Mouse (Mus musculus) embryonic stem cell, embryonic (primary cell): ENCODE results near the gene Nfkb2.

ENCODE experiments used
- CTCF ChIA-PET, 4 experiments: fragments of 300-600 bp in 2 of 4; fragments of 350-600 bp in 2 of 4; sonication (Branson Sonifier 250); formaldehyde crosslinking; loops; one replicate each; lab custom pipeline; 2022; ENCODE audit warnings: inconsistent platforms in 2 of 4; lab: Charles Lee
- POLR2A ChIA-PET, 4 experiments: fragments of 300-600 bp in 2 of 4; fragments of 350-600 bp in 2 of 4; sonication (Branson Sonifier 250); formaldehyde crosslinking; loops; one replicate each; lab custom pipeline; 2022; ENCODE audit warnings: antibody characterized with exemption in 4 of 4, inconsistent platforms in 1 of 4; lab: Charles Lee

The Nfkb2 gene

DNA sequence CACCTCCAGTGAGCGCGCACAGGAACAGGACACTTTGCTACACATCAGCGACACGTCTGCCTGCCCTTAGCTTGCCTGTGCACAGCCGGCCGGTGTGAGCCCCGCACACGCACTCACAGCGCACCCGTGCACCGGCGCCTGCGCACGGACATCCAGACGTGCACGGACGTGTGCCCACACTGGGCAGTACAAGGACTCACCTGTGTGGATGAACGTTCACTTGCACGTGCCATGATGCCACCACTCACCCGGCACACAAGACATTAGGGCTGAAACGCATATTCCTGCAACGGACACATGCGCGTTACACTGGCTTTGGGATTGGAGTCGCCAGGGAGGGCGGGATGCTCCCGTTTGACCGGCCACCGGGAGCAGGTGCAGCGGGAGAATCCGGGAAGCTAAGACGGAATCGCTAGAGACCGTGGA, 801 bp downstream of the Nfkb2 start:
- ChIA-PET POLR2A (interaction anchor here in 3 of 4 experiments (0.9 to 3.2 kb wide), 25 partner anchors 10 to 268 kb away, joined by 3 to 16 read pairs (median 5); partner anchors contain the start of genes Fbxl15 (in 3 of the 3), Gbf1 (in 1 of the 3), Nolc1 (in 1 of the 3) and Pitx3 (in 1 of the 3)), CTCF (interaction anchor here (0.5 to 2.1 kb wide), 40 partner anchors 10 to 265 kb away, joined by 3 to 18 read pairs (median 5); partner anchors contain the start of genes Fbxl15 (in 2 of the 4), Actr1a (in 1 of the 4), Elovl3 (in 1 of the 4) and Gbf1 (in 1 of the 4))

DNA sequence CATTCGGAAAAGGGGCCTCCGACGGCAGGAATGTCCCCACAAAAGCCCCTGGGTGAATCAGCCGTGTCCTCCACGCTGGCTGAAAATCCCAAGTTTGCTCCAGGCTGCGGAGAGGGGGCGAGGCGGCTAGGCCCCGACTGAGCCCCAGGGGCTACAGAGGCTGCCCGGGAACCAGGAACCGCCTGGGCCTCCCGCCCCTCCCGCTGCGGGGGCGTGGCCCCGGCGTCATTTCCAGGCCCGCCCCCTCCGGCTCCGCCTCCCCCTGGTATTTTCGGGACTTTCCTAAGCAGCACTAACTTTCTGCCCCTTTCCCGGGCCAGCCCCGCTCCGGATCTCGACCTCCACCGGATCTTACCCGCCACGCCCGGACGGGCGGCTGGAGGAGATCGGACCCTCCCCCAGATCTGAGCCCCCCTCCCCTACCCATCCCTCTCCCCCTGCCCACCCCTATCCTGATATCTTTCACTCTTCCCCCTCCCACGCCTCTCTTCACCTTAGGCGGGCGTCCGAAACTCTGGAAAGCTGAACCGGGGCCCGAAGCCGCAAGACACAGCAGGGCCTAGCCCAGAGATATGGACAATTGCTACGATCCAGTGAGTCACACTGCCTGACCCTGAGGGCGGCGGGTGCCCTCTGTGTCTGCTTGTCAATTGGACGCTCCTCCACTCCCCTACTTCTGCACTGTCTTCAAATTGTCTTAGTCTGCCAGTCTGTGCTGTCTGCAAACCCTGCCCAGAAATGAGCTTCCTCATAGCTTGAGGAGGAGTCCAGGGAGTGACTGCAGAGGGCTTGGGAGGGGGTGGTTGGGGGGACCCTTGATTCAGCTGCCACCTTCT, 1.5 kb downstream of the Nfkb2 start:
- ChIA-PET POLR2A (interaction anchor here in 3 of 4 experiments (0.6 to 3.2 kb wide), 11 partner anchors 10 to 268 kb away, joined by 3 to 16 read pairs (median 7); partner anchors contain the start of genes Fbxl15 (in 2 of the 3) and Nolc1 (in 1 of the 3)), CTCF (interaction anchor here in 3 of 4 experiments (0.6 to 2.1 kb wide), 12 partner anchors 8 to 166 kb away, joined by 3 to 16 read pairs (median 5); partner anchors contain the start of gene Fbxl15 (in 1 of the 3))

DNA sequence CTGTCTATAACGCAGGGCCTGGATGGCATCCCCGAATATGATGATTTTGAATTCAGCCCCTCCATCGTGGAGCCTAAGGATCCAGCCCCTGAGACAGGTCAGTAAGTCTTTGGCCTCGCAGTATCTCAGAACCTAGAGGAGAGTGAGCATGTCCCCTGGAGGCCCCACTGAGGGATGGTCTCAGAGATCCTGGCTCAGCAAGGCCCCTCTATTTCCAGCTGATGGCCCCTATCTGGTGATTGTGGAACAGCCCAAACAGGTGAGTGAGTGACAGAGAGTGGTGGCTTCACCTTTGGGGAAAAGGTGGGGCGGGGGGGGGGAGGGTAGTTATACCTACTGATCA, 2.1 kb downstream of the Nfkb2 start:
- ChIA-PET CTCF (interaction anchor here in 3 of 4 experiments (0.6 to 0.9 kb wide), 4 partner anchors 8 to 165 kb away, joined by 3 to 14 read pairs (median 3); no protein-coding TSS in a partner anchor), POLR2A (interaction anchor here in 2 of 4 experiments (0.6 to 3.2 kb wide), 3 partner anchors 9 to 98 kb away, joined by 3 to 16 read pairs (median 7); no protein-coding TSS in a partner anchor)

DNA sequence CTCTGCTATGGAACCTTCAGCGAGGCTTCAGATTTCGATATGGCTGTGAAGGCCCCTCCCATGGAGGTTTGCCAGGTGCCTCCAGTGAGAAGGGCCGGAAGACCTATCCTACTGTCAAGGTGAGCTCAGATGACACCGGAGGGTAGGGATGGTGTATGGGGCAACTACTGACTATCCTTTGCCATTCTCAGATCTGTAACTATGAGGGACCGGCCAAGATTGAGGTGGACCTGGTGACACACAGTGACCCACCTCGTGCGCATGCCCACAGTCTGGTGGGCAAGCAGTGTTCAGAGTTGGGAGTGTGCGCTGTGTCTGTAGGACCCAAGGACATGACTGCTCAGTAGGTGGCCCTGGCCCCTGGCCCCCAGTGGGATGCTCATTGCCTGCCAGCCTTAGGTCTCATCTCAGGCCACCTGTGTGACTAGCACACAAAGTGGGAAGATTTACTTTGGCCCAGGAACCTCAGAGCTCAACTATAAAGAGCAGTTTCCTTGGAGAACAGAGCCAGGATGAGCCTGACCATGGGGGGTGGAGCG, 2.7 kb downstream of the Nfkb2 start:
- CTCF ChIA-PET = interaction anchor here in 3 of 4 experiments (0.5 to 0.9 kb wide), 3 partner anchors 7 to 337 kb away, joined by 3 read pairs; no protein-coding TSS in a partner anchor
- POLR2A ChIA-PET = interaction anchor here in 2 of 4 experiments (0.5 to 3.2 kb wide), 6 partner anchors 9 to 196 kb away, joined by 3 to 16 read pairs (median 3); partner anchors contain the start of gene Fbxl15 (in 1 of the 2)

DNA sequence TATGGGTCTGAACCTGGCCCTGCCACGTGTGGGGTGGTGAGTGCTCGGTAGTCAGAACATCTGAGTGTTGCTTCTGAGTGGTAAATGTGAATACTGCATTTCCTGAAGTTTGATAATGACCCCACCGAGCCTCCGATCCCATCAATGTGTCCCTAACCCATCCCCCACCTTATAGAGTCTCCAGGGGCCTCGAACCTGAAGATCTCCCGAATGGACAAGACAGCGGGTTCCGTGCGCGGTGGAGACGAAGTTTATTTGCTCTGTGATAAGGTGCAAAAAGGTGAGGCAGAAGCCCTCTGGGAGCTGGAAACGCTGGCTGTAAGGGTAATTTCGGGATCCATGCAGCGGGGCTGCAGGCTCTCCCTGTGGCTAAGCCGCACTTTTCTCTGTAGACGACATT, 3.7 kb downstream of the Nfkb2 start:
- CTCF ChIA-PET = interaction anchor here in 1 of 4 experiments (0.5 kb wide), 1 partner anchor 175 kb away, joined by 3 read pairs; no protein-coding TSS in a partner anchor
- POLR2A ChIA-PET = interaction anchor here in 2 of 4 experiments (0.6 to 1.5 kb wide), 4 partner anchors 21 to 195 kb away, joined by 3 to 7 read pairs (median 3); partner anchors contain the start of gene Fbxl15 (in 1 of the 2)

DNA sequence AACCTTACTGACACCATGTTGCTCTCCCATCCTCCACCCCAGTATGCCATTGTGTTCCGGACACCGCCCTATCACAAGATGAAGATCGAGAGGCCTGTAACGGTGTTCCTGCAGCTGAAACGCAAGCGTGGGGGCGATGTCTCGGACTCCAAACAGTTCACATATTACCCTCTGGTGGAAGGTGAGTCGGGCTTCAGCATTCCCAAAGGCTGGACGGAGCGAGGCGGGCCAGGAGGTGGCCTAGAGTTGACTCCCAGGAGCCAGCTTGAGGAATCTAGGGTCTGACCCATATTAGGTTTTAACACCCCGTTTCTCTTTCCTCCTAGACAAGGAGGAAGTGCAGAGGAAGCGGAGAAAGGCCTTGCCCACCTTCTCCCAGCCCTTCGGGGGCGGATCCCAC, 4.2 kb downstream of the Nfkb2 start:
- ChIA-PET CTCF (interaction anchor here (0.6 to 2.6 kb wide), 20 partner anchors 11 to 290 kb away, joined by 3 to 19 read pairs (median 4); partner anchors contain the start of genes Fbxl15 (in 2 of the 4), Arl3 (in 1 of the 4), Elovl3 (in 1 of the 4) and Nolc1 (in 1 of the 4)), POLR2A (interaction anchor here in 3 of 4 experiments (0.5 to 1.6 kb wide), 7 partner anchors 20 to 799 kb away, joined by 3 read pairs; partner anchors contain the start of genes Pitx3 (in 1 of the 3) and Sufu (in 1 of the 3))

DNA sequence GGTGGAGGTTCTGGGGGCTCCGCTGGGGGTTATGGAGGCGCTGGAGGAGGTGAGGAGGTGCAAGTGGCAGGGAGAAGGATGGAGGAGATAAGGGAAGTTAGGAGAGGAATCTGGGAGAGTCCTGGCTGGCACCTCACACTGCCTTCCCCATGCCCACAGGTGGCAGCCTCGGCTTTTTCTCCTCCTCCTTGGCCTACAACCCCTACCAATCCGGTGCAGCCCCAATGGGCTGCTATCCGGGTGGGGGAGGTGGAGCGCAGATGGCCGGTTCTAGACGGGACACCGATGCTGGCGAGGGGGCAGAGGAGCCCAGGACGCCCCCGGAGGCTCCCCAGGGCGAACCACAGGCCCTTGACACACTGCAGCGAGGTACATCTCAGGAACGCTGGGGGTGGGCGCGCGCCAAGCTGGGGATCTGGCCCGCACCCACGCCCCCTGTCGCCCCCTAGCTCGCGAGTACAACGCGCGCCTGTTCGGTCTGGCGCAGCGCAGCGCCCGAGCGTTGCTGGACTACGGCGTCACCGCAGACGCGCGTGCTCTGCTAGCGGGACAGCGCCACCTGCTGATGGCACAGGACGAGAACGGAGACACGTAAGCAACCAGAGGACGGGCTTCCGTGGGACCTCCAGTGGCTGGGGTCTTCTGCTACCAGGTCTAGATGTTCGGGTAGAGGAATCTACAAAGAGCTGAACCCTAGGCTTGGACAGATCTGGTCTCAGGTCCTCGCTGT, 4.8 kb downstream of the Nfkb2 start:
- CTCF ChIA-PET = interaction anchor here (0.5 to 2.6 kb wide), 39 partner anchors 9 to 524 kb away, joined by 3 to 19 read pairs (median 4); partner anchors contain the start of genes Fbxl15 (in 3 of the 4), Arl3 (in 1 of the 4), Elovl3 (in 1 of the 4) and Nolc1 (in 1 of the 4)
- POLR2A ChIA-PET = interaction anchor here in 3 of 4 experiments (0.5 to 1.6 kb wide), 11 partner anchors 9 to 800 kb away, joined by 3 to 6 read pairs (median 3); partner anchors contain the start of genes Pitx3 (in 1 of the 3) and Sufu (in 1 of the 3)

DNA sequence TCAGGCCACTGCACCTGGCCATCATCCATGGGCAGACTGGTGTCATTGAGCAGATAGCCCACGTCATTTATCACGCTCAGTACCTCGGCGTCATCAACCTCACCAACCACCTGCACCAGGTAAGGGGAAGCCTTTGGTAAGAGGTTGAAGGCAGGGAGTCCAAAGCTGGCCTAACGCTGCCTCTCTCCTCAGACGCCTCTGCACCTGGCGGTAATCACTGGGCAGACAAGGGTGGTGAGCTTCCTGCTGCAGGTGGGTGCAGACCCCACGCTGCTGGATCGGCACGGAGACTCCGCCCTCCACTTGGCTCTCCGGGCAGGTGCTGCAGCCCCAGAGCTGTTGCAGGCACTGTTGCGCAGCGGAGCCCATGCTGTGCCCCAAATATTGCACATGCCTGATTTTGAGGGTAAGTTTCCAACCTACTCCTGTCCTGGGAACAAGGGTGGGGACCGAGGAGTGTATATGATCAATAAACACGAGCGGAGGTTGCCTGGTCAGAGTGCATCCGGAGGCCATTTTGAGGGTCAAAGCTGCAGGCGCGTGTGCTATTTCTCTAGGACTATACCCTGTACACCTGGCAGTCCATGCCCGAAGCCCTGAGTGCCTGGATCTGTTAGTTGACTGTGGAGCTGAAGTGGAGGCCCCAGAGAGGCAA, 5.7 kb downstream of the Nfkb2 start:
- CTCF ChIA-PET = interaction anchor here (0.5 to 2.6 kb wide), 30 partner anchors 8 to 504 kb away, joined by 3 to 19 read pairs (median 4); partner anchors contain the start of genes Fbxl15 (in 3 of the 4) and Pitx3 (in 1 of the 4)
- POLR2A ChIA-PET = interaction anchor here in 3 of 4 experiments (0.5 to 1.6 kb wide), 10 partner anchors 8 to 321 kb away, joined by 3 to 6 read pairs (median 3); partner anchors contain the start of genes Pitx3 (in 1 of the 3) and Sufu (in 1 of the 3)

DNA sequence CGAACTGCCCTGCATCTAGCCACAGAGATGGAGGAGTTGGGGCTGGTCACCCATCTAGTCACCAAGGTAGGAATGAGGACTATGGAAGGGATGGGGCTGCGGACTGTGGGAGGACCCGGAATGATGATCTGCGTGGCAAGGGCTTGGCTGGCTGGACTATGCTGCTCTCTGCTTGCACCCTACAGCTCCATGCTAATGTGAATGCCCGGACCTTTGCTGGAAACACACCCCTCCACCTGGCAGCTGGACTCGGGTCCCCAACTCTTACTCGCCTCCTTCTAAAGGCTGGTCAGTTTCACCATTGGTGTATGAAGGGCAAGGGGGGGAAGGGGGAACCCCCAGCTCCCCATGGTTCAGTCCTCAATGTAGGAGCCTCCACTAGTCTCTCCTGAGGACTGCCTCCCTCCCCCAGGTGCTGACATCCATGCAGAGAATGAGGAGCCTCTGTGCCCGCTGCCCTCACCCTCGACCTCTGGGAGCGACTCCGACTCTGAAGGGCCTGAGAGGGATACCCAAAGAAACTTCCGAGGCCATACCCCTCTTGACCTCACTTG, 6.3 kb downstream of the Nfkb2 start:
- CTCF ChIA-PET = interaction anchor here (0.5 to 2.6 kb wide), 15 partner anchors 8 to 645 kb away, joined by 3 to 19 read pairs (median 4); partner anchors contain the start of genes Fbxl15 (in 2 of the 4) and Pitx3 (in 1 of the 4)
- POLR2A ChIA-PET = interaction anchor here in 1 of 4 experiments (0.5 to 1.5 kb wide), 3 partner anchors 8 to 191 kb away, joined by 3 to 6 read pairs (median 5); no protein-coding TSS in a partner anchor

DNA sequence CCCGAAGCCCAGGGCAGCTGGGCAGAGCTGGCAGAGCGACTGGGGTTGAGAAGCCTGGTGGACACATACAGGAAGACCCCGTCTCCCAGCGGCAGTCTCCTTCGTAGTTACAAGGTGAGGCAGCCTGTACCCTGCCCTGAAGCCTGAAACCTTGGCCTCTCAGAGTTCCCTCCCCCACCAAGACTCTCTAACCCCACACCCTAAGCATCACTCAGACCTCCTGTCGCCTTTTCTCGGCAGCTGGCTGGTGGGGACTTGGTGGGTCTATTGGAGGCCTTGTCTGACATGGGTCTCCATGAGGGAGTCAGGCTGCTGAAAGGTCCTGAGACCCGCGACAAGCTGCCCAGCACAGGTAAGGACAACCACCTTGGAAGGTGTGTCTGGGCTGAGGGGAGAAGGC, 7.2 kb downstream of the Nfkb2 start:
- CTCF ChIA-PET = no interaction called here
- POLR2A ChIA-PET = interaction anchor here in 1 of 4 experiments (0.6 kb wide), 1 partner anchor 492 kb away, joined by 3 read pairs; no protein-coding TSS in a partner anchor

DNA sequence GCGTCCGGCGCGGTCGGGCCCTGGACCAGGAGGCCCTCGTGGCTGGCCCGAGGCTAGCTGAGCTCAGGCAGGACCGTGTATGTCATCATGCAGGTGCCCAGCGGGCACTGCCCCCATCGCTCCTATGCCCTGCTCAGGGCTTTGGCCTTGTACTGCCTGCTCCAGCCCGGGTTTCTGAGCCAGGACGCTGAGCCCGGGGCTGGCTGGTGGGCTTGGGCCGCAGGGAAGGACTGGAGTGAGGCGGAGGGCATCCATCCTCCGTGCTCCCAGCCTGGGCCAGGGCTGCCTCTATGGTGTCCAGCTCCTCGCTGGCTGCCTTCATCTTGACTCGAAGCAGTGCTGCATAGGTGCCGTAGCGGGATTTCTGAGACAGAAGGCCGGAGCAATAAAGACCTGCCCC, 8.4 kb downstream of the Nfkb2 start:
- ChIA-PET CTCF (interaction anchor here in 1 of 4 experiments (1.3 kb wide), 1 partner anchor 176 kb away, joined by 3 read pairs; no protein-coding TSS in a partner anchor), POLR2A (interaction anchor here in 1 of 4 experiments (1.0 to 1.6 kb wide), 4 partner anchors 10 to 257 kb away, joined by 3 to 9 read pairs (median 4); partner anchors contain the start of gene Sufu)

DNA sequence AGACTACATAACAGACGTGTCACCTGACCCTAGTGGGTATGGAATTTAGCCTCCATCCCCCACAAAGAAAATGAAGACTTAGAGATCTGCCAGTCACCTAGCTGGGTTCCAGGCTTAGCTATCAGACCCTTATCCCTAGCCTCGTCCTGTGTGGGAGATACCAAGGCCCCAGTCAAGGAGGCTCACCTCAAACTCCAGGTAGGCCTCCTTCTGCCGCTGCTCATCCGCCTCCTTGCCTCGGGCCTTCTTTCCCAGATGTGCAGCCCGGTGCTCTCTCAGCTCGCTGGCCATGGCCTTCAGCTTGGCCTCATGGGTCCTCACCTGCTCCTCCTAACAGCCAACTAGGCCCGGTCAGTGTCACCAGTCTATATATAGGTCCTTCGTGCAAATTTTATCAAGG, 9.0 kb downstream of the Nfkb2 start:
- ChIA-PET CTCF (interaction anchor here in 1 of 4 experiments (0.6 to 1.3 kb wide), 2 partner anchors 72 to 177 kb away, joined by 3 read pairs; no protein-coding TSS in a partner anchor), POLR2A (interaction anchor here in 1 of 4 experiments (1.0 to 2.2 kb wide), 5 partner anchors 9 to 257 kb away, joined by 3 to 14 read pairs (median 4); partner anchors contain the start of genes Fbxl15 and Sufu)

DNA sequence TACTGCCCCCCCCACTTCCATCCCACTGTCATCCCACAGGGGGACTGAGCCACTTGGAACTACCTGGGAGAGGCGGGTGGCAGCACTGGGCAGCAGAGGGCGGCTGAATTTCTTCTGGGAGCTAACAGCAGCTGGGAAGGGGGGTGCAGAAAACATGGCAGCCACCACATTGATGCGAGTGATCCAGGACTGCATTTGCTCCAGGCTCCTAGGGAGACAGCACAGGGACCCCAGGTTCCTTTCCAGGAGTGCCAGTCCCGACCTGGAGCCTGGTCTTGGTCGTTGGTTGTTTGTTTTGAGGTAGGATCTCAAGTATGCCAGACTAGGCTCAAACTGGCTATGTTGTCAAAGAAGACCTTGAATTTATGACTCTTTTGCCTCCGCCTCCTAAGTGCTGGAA, 9.5 kb downstream of the Nfkb2 start:
- CTCF ChIA-PET = interaction anchor here in 2 of 4 experiments (0.6 to 1.9 kb wide), 5 partner anchors 7 to 567 kb away, joined by 3 to 11 read pairs (median 3); partner anchors contain the start of gene Nfkb2 (in 1 of the 2)
- POLR2A ChIA-PET = interaction anchor here in 2 of 4 experiments (0.7 to 3.8 kb wide), 8 partner anchors 8 to 83 kb away, joined by 3 to 16 read pairs (median 9); partner anchors contain the start of genes Fbxl15 (in 2 of the 2), Nfkb2 (in 2 of the 2) and Sufu (in 2 of the 2)

DNA sequence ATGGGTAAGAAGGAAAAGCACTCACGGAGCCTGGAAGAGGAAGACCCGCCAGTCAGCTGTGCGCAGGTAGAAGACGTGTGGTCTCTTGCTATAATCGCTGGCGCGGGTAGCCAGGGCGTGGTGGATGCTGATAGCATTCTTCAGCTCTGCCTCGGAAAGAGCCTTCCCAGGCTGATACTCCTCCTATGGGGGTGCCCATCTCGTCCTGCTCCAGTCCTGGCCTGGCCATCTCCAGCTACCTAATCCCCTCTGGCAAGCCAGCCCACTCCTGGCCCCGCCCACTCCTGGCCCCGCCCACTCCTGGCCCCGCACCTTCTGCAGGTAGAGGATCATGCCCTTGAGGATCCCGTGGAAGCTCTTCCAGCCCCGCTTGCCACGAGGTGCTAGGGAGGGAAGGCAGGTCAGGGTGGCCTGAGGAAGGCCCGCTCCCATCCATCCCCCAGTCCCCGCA, 10.1 kb downstream of the Nfkb2 start:
- CTCF ChIA-PET = interaction anchor here in 2 of 4 experiments (0.6 to 1.9 kb wide), 8 partner anchors 8 to 568 kb away, joined by 3 to 11 read pairs (median 3); partner anchors contain the start of genes Nfkb2 (in 2 of the 2) and Elovl3 (in 1 of the 2)

More for the DNA sequence above, 10.1 kb downstream of the Nfkb2 start:
- POLR2A ChIA-PET = interaction anchor here in 3 of 4 experiments (0.5 to 3.8 kb wide), 13 partner anchors 9 to 1000 kb away, joined by 3 to 16 read pairs (median 4); partner anchors contain the start of genes Fbxl15 (in 3 of the 3), Nfkb2 (in 2 of the 3) and Sufu (in 2 of the 3)
